ENCODE assay signal across 13 mouse cellular contexts in the genomic region with DNA sequence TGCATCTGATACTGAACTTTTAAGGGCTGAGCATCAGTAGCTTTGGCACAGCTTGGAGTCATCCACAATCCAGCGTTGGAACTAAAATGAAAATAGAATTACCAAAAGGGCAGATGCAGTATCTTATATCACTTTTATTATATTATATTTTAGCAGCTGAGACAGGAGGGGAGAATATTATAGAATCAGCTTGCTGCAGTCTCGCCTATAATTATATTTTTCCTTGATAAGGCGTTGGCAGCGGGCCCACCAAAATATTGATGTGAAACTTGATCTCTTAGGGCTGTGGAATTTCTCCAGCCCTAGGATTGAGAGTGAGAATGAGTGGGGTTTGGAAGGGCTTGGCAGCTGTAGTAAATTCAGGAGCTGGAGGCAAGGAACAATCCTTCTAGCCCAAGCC.
DNase-seq lines count a peak whose midpoint lies in the region.
"Had no signal": no experiment of that assay in that cellular context is flagged by ENCODE, and none has a peak within 500 bp of the region (broad histone marks: within the 10 kb centered on the region; RNA-seq: fewer than 3 reads in every experiment).

No protein-coding gene starts in this region.

- DNase-seq in embryo, embryonic 11.5 days (ENCODE audit: low read depth, low spot score), result peak; percentile 9
- DNase-seq in embryo, embryonic 9.5 days (ENCODE audit: extremely low spot score), result no peak
- peak; percentile 5 for DNase-seq in urinary bladder, postnatal 14 days (ENCODE audit: low spot score)
- DNase-seq in urinary bladder, postnatal 4 days (ENCODE audit: low spot score in 2 of 2), result no peak
- DNase-seq in kidney, postnatal 14 days, result peak; percentile 75
- peak; percentile 42 for DNase-seq in ovary, postnatal 36 days (ENCODE audit: low spot score)
- no peak for DNase-seq in layer of hippocampus, adult 11-12 months (ENCODE audit: low spot score)
- no peak for DNase-seq in spleen, adult 12 weeks (ENCODE audit: low spot score)
- DNase-seq: adrenal gland, postnatal 25 days; B cell, adult 2 months; cerebellum, postnatal 25 days; liver; thymus, adult 18-20 months had no signal

Comparison
In these comparisons a context has a peak if more than half of its experiments do, and no peak if none do; other contexts are left out.
1. DNase-seq: peak in embryo, embryonic 11.5 days (single experiment), urinary bladder, postnatal 14 days (single experiment), kidney, postnatal 14 days (single experiment) and ovary, postnatal 36 days (single experiment); none in embryo, embryonic 9.5 days (single experiment), urinary bladder, postnatal 4 days (0 of 2), layer of hippocampus, adult 11-12 months (single experiment) and spleen, adult 12 weeks (single experiment).